Mouse (Mus musculus) CH12.LX (cell line): ENCODE measurements at regions not wholly inside any gene's neighbourhood (a gene's known extent, or its start where the extent isn't known, plus 50 kb on each side); places are given as distances from the start of the nearest gene placed in this dataset.

Source experiments
- DNase-seq: peaks from one replicate; pipeline ENCODE4 v3.0.0-alpha.2; 2013; ENCODE audit errors: extremely low read depth
- H3K27ac ChIP-seq: 2 replicates; pipeline ENCODE4 v1.5.1; 2012; ENCODE audit warnings: low read depth, mild to moderate bottlenecking, control low read depth, moderate library complexity; ENCODE audit not compliant: insufficient read depth
- H3K27me3 ChIP-seq: replicated peaks from 2 replicates; pipeline ENCODE3; 2012; ENCODE audit warnings: inconsistent platforms
- H3K36me3 ChIP-seq, 2 experiments: replicated peaks in 1 of 2; 2 replicates each; pipeline versions ENCODE3 to v1.6.1; 2012; ENCODE audit warnings: inconsistent platforms in 1 of 2, low read length in 1 of 2, mild to moderate bottlenecking in 1 of 2, mixed read lengths in 1 of 2, moderate library complexity in 1 of 2; ENCODE audit not compliant: control insufficient read depth in 1 of 2, insufficient read depth in 1 of 2
- H3K4me1 ChIP-seq, 2 experiments: 2 replicates each; pipeline ENCODE4 v1.6.1; 2012; ENCODE audit warnings: inconsistent platforms in 1 of 2, moderate library complexity in 1 of 2; ENCODE audit not compliant: insufficient read depth in 2 of 2, control insufficient read depth in 1 of 2
- H3K4me2 ChIP-seq: 2 replicates; pipeline ENCODE4 v1.6.1; 2012; ENCODE audit warnings: low read depth, mild to moderate bottlenecking, control low read depth; ENCODE audit not compliant: poor library complexity, insufficient read depth, severe bottlenecking
- H3K4me3 ChIP-seq, 3 experiments: fragments of 150-350 bp in 1 of 3; sonication (generic) in 1 of 3; replicated peaks in 1 of 3; 2 replicates each; pipeline versions ENCODE3 to v1.5.1; 2011 to 2012; ENCODE audit warnings: low read depth in 2 of 3, low read length in 2 of 3, mild to moderate bottlenecking in 2 of 3, moderate library complexity in 2 of 3, control low read depth in 1 of 3, improper control_type of control experiment in 1 of 3, inconsistent platforms in 1 of 3, mixed read lengths in 1 of 3; ENCODE audit not compliant: poor library complexity in 1 of 3
- H3K79me2 ChIP-seq: replicated peaks from 2 replicates; pipeline ENCODE4 v1.6.1; 2012; ENCODE audit warnings: mild to moderate bottlenecking, moderate library complexity; ENCODE audit not compliant: control insufficient read depth, poor library complexity, insufficient read depth, severe bottlenecking; ENCODE audit errors: extremely low read depth
- H3K9ac ChIP-seq: 2 replicates; pipeline ENCODE4 v1.6.1; 2012; ENCODE audit warnings: low read depth, mild to moderate bottlenecking, control low read depth, moderate library complexity; ENCODE audit not compliant: insufficient read depth
- H3K9me3 ChIP-seq: replicated peaks from 2 replicates; pipeline ENCODE3; 2012; ENCODE audit warnings: low read length, inconsistent platforms, mixed read lengths
- CHD2 ChIP-seq: IDR thresholded peaks from 2 replicates; pipeline ENCODE4 v1.6.1; 2011; ENCODE audit warnings: low read length, improper control_type of control experiment
- E2F4 ChIP-seq: IDR thresholded peaks from 2 replicates; pipeline ENCODE4 v1.6.1; 2011; ENCODE audit warnings: low read depth, low read length, improper control_type of control experiment; ENCODE audit not compliant: insufficient replicate concordance
- ELF1 ChIP-seq: IDR thresholded peaks from 2 replicates; pipeline ENCODE4 v1.6.1; 2014; ENCODE audit warnings: low read depth, mild to moderate bottlenecking, inconsistent platforms, low read length, improper control_type of control experiment
- EP300 ChIP-seq: IDR thresholded peaks from 2 replicates; pipeline ENCODE4 v1.6.1; 2011; ENCODE audit warnings: low read length, improper control_type of control experiment
- ETS1 ChIP-seq: conservative IDR thresholded peaks from 2 replicates; pipeline ENCODE4 v1.6.1; 2012; ENCODE audit warnings: low read depth, mild to moderate bottlenecking, inconsistent platforms, low read length, improper control_type of control experiment, moderate library complexity
- HCFC1 ChIP-seq: IDR thresholded peaks from 2 replicates; pipeline ENCODE4 v1.6.1; 2012; ENCODE audit warnings: low read depth, mild to moderate bottlenecking, inconsistent platforms, low read length, improper control_type of control experiment
- KAT2A ChIP-seq: IDR thresholded peaks from 2 replicates; pipeline ENCODE4 v1.6.1; 2012; ENCODE audit warnings: low read length, improper control_type of control experiment, inconsistent platforms; ENCODE audit not compliant: insufficient replicate concordance
- MAFK ChIP-seq: IDR thresholded peaks from 2 replicates; pipeline ENCODE4 v1.6.1; 2011; ENCODE audit warnings: low read length, improper control_type of control experiment; ENCODE audit not compliant: insufficient replicate concordance
- MAX ChIP-seq: IDR thresholded peaks from 2 replicates; pipeline ENCODE4 v1.6.1; 2011; ENCODE audit warnings: low read length, improper control_type of control experiment
- MAZ ChIP-seq: IDR thresholded peaks from 2 replicates; pipeline ENCODE4 v1.6.1; 2012; ENCODE audit warnings: low read depth, mild to moderate bottlenecking, inconsistent platforms, low read length, improper control_type of control experiment, moderate library complexity
- MXI1 ChIP-seq: IDR thresholded peaks from 2 replicates; pipeline ENCODE4 v1.6.1; 2011; ENCODE audit warnings: mild to moderate bottlenecking, low read depth, low read length, improper control_type of control experiment
- MYC ChIP-seq: IDR thresholded peaks from 2 replicates; pipeline ENCODE4 v1.6.1; 2011; ENCODE audit warnings: low read depth, mild to moderate bottlenecking, improper control_type of control experiment, low read length
- NELFE ChIP-seq: IDR thresholded peaks from 2 replicates; pipeline ENCODE4 v1.6.1; 2011; ENCODE audit warnings: low read depth, low read length, improper control_type of control experiment
- NRF1 ChIP-seq: IDR thresholded peaks from 2 replicates; pipeline ENCODE4 v1.6.1; 2014; ENCODE audit warnings: low read depth, mild to moderate bottlenecking, inconsistent platforms, low read length, improper control_type of control experiment, moderate library complexity
- POLR2A ChIP-seq: IDR thresholded peaks from 2 replicates; pipeline ENCODE4 v1.6.1; 2011; ENCODE audit warnings: low read depth, mild to moderate bottlenecking, improper control_type of control experiment, low read length
- RAD21 ChIP-seq: IDR thresholded peaks from 2 replicates; pipeline ENCODE4 v1.6.1; 2011; ENCODE audit warnings: low read depth, mild to moderate bottlenecking, low read length, improper control_type of control experiment, moderate library complexity
- SIN3A ChIP-seq: IDR thresholded peaks from 2 replicates; pipeline ENCODE4 v1.6.1; 2012; ENCODE audit warnings: low read length, improper control_type of control experiment, inconsistent platforms
- SMC3 ChIP-seq: IDR thresholded peaks from 2 replicates; pipeline ENCODE4 v1.6.1; 2011; ENCODE audit warnings: low read depth, low read length, improper control_type of control experiment
- ZMIZ1 ChIP-seq: IDR thresholded peaks from 2 replicates; pipeline ENCODE4 v1.6.1; 2012; ENCODE audit warnings: low read depth, mild to moderate bottlenecking, inconsistent platforms, low read length, improper control_type of control experiment
- dilution Hi-C: fragments of 300-500 bp; cut with MboI; formaldehyde crosslinking; loops from 2 replicates; pipeline ENCODE4 v1.14.3; 2020; ENCODE audit warnings: low sequenced_read_pairs; ENCODE audit not compliant: extremely low pct_unique_long_range_greater_than_20kb, extremely low pct_ligation_motif_present
- in situ Hi-C: fragments of 300-500 bp; cut with MboI; formaldehyde crosslinking; loops from 3 replicates; pipeline ENCODE4 v1.14.3; 2019; ENCODE audit warnings: low sequenced_read_pairs, low pct_ligation_motif_present, low pct_unique_long_range_greater_than_20kb, mixed read lengths

DNA sequence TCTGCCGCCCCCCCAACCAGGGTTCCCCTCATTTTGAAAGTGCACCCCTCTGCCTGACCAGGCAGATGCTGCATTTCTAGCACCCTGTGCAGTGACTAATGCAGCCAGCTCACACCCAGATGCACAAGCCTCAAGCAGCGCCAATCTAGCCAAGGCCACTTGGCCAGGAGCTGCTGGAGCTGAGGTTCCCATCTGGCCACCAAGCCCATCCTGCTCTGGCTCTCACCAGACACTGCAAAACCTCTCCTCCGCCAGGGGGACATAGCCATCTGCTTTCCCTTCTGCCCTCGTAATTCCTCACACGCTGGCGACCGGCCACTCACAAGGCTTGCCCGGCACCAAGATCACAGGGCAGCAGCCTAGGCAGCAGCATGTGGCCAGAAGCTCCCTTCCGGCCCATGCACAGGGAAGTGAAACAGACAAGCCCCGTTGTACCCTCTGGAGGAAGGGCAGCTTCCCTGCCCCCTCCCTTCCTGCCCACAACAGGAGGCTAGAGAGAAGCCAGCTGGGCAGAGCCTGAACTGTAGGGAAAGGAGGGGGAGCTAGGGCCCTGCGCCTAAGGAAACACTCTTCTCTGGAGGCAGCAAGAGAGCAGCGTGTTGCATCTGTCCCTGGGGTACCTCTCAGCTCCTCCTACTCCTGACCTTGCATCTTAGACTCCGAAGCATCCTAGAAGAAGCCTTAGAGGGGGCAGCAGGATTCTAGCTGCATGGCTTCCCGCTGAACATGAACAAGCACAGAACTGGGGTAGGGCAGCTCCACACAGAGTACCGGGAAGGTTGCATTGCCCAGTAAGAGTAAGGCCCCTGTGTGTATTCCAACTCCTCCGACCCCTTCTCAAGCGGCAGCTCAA lies 124.1 kb downstream of the Rybp start (continued):
- TF ChIP-seq ELF1 (peak; percentile 35), MYC (peak; percentile 12; the same call in 1 of the 2 replicates), CHD2 (peak; percentile 77), EP300 (peak; percentile 61; the same call in 1 of the 2 replicates), E2F4 (no peak), MAFK (no peak), NELFE (no peak), KAT2A (no peak), ETS1 (0 out of 2 replicates have a peak, but pooled peaks have one; percentile 6), MAZ (no peak), RAD21 (peak; percentile 11), MAX (no peak; the same call in 1 of the 2 replicates), SIN3A (no peak)

DNA sequence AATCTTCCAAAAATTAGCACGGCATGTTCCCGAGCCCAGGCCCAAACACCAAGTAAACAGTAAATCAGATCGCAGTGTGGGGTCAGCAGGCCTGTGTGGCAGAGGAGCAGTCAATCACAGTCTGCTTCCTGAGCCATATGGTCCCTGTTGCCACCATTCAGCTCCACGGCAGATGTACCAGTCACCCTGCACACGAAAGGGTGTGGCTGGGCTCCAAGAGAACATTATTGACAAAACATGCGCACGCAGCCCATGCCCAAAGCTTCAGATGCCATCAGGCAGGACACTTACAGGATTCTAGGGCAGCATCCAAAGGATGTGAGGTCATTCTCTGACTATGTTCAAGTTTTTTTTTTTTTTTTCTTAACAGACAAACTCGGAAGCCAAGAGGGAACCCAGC lies 126.6 kb downstream of the Rybp start:
- Histone ChIP-seq H3K9ac (no peak overlapping the region), H3K4me2 (no peak overlapping the region), H3K27ac (no peak overlapping the region)
- dilution Hi-C loops: no loop called here
- TF ChIP-seq ZMIZ1 (no peak), POLR2A (no peak), SIN3A (no peak), HCFC1 (no peak), SMC3 (no peak), NRF1 (no peak), MXI1 (no peak)
- TF ChIP-seq, all 38 proteins: peak for 0
- Histone ChIP-seq H3K79me2 (no peaks in the 10 kb centered on the region), H3K36me3 (no peaks in the 10 kb centered on the region), H3K27me3 (peaks cover 2% of the 10 kb centered on the region), H3K9me3 (no peaks in the 10 kb centered on the region), H3K4me3 (no peak overlapping the region), H3K4me1 (peaks cover 8 to 37% of the 10 kb centered on the region in 2 experiments; a peak in 3 of 4 replicates)
- in situ Hi-C loops: loop anchor here (10.0 kb wide), 1 partner anchor 354 kb away; no protein-coding TSS in a partner anchor
- DNase-seq: no peak
